Mouse (Mus musculus): ENCODE data around the gene Aspm. TPM values are rescaled to one million over a fixed set of nuclear protein-coding genes. Genes with fewer than 3 reads are reported as not detected.
"Not testable (repeated sequence)": the region's sequence is repeated elsewhere in the genome, so short reads cannot be mapped to it uniquely, and the experiment has no call there.

Gene Aspm
- 1 to 10 TPM; 2.2 to 2.7 TPM for total RNA-seq (2021)
- long read RNA-seq, experiment 1 = 0 reads
- long read RNA-seq, experiment 2 = 0 reads

- DNase-seq = peak; percentile 89 to 90
These were observed at the start of gene Aspm for GRCm38 (mm10) chr1:139454340-139455225. Gene Aspm (plus strand): TSS chr1:139454772.

- no peak for DNase-seq
These were observed 48.8 kb upstream of the Aspm start for GRCm38 (mm10) chr1:139405766-139406165.

- DNase-seq = no peak
These were observed 46.9 kb upstream of the Aspm start for GRCm38 (mm10) chr1:139407701-139408100.

GRCm38 (mm10) chr1:139412365-139412764, 42.2 kb upstream of the Aspm start:
- DNase-seq = not testable (repeated sequence)

- DNase-seq = no peak
These were observed 41.1 kb upstream of the Aspm start for GRCm38 (mm10) chr1:139413465-139413864.

- DNase-seq = no peak
These were observed 33.1 kb upstream of the Aspm start for GRCm38 (mm10) chr1:139421521-139421874.

GRCm38 (mm10) chr1:139421875-139422791, 32.4 kb upstream of the Aspm start, which contains the start of gene Zbtb41:
Gene Zbtb41 (plus strand): TSS chr1:139422288.
- peak; percentile 90 to 93 for DNase-seq

- peak; percentile 13 to 30 for DNase-seq
These were observed 31.6 kb upstream of the Aspm start for GRCm38 (mm10) chr1:139422941-139423340.

- DNase-seq = no peak
These were observed 30.6 kb upstream of the Aspm start for GRCm38 (mm10) chr1:139423931-139424330.

GRCm38 (mm10) chr1:139425006-139425405, 29.6 kb upstream of the Aspm start:
- no peak for DNase-seq

- DNase-seq = peak; percentile 40 to 55
These were observed 16.2 kb upstream of the Aspm start for GRCm38 (mm10) chr1:139438373-139438772.

- DNase-seq = not testable (repeated sequence)
These were observed 11.5 kb upstream of the Aspm start for GRCm38 (mm10) chr1:139443103-139443502.

GRCm38 (mm10) chr1:139455226-139455869, 776 bp downstream of the Aspm start:
- DNase-seq = no peak

GRCm38 (mm10) chr1:139460807-139461206, 6.2 kb downstream of the Aspm start:
- no peak for DNase-seq

- no peak for DNase-seq
These were observed 11.4 kb downstream of the Aspm start for GRCm38 (mm10) chr1:139465936-139466335.

- DNase-seq = no peak
These were observed 24.3 kb downstream of the Aspm start for GRCm38 (mm10) chr1:139478898-139479297.

GRCm38 (mm10) chr1:139480246-139480645, 25.7 kb downstream of the Aspm start:
- no peak for DNase-seq

GRCm38 (mm10) chr1:139481146-139481545, 26.6 kb downstream of the Aspm start:
- no peak for DNase-seq

- DNase-seq = no peak
These were observed 40.1 kb downstream of the Aspm start for GRCm38 (mm10) chr1:139494630-139495029.

GRCm38 (mm10) chr1:139495408-139495807, 40.8 kb downstream of the Aspm start:
- DNase-seq = no peak

- DNase-seq = peak in 1 of 2 experiments; percentile 9
These were observed 41.6 kb downstream of the Aspm start for GRCm38 (mm10) chr1:139496212-139496611.

GRCm38 (mm10) chr1:139499751-139500150, 45.2 kb downstream of the Aspm start:
- DNase-seq = no peak

Measured in adrenal gland, postnatal 36 days (tissue).